Mouse (Mus musculus): ENCODE results near the gene Foxa2. TPM values are rescaled to one million over a fixed set of nuclear protein-coding genes. Genes with fewer than 3 reads are reported as not detected.

The Foxa2 gene
- total RNA-seq (2017): not detected in 2 replicates

DNA sequence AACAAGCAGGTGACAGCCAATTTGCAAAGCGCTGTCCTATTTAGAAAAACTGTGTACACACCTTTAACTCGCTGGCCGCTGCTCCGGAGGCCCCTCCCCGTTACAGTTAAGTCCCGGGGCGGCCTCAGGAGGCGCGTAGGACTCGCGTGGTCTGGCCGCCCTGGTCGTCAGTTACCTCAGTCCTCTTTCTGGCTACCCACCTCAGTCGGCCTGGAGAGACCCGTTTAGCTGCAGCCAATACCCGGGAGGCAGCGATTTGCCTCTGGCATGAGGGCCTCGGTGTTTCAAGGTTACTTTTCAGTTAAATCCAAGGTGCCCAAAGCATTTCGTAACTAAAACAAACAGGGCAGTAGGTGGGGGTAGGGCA, at the start of gene Foxa2:
Foxa2 (minus strand) TSS at position 171 of the 367 bp plus-strand sequence.
- no peak for ATAC-seq (replicated peaks in 1 of 2; ENCODE audit: insufficient read depth in 1 of 2, low FRiP score in 2 of 2, low TSS enrichment in 1 of 2, low read depth in 1 of 2, poor library complexity in 2 of 2, severe bottlenecking in 2 of 2)

- no peak for ATAC-seq (replicated peaks in 1 of 2; ENCODE audit: insufficient read depth in 1 of 2, low FRiP score in 2 of 2, low TSS enrichment in 1 of 2, low read depth in 1 of 2, poor library complexity in 2 of 2, severe bottlenecking in 2 of 2)
These were observed 45.3 kb upstream of the Foxa2 start for GRCm38 (mm10) chr2:148092089-148092488.

DNA sequence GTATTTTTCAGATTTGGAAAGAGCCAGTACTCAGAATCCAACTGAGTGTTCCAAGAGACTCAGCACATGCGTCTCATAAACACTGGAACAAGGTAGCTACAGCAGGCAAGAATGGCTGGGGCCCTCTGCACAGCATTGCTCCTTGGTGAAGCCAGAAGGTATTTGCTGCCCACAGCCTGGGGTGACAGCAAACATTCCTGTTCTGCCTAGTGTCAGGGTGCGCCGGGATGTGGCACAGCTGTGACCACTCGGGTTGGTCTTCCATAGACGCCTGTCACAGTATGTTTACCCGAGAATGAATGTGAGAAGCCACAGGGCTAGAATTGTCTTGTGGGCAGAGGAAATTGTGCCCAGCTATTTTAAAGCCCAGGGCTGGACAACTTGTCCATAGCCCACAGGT, 44.9 kb upstream of the Foxa2 start:
- ATAC-seq (replicated peaks in 1 of 2; ENCODE audit: insufficient read depth in 1 of 2, low FRiP score in 2 of 2, low TSS enrichment in 1 of 2, low read depth in 1 of 2, poor library complexity in 2 of 2, severe bottlenecking in 2 of 2): no peak

DNA sequence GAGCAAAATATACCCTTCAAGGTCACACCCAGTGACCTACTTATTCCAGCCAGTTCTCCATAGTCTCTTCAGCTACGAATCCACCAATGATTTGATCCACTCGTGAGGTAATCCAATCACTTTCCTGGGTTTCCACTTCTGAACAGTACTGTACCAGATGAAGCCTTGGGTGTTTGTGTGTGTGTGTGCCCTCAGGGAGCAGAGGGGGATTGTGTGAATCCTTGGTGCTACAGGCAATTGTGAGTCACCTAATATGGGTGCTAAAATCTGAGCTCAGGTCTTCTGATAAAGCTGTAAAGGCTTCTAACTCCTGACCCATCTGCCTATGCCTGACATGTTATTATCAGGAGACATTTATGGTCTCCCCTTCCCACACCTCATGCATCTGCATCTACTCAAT, 43.3 kb upstream of the Foxa2 start:
- no peak for ATAC-seq (replicated peaks in 1 of 2; ENCODE audit: insufficient read depth in 1 of 2, low FRiP score in 2 of 2, low TSS enrichment in 1 of 2, low read depth in 1 of 2, poor library complexity in 2 of 2, severe bottlenecking in 2 of 2)

DNA sequence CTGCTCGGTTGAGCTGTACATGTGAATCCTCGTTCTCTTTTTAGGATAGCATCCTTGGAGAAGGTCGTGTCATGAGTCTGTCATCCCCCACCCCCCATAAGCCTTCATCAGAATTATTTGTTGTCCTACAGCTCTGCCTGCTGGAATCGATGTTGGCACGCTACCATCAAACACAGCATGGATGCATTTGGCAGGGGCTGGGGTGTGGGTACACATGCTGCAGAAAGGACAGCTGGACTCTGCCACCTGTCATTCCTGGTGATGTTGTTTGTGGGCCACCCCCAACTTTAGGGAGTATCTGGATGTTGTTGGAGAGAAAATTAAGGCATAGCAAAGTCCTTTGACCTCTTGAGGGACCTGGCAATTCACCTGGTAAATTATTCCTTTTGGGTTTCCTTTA, 38.8 kb upstream of the Foxa2 start:
- no peak for ATAC-seq (replicated peaks in 1 of 2; ENCODE audit: insufficient read depth in 1 of 2, low FRiP score in 2 of 2, low TSS enrichment in 1 of 2, low read depth in 1 of 2, poor library complexity in 2 of 2, severe bottlenecking in 2 of 2)

DNA sequence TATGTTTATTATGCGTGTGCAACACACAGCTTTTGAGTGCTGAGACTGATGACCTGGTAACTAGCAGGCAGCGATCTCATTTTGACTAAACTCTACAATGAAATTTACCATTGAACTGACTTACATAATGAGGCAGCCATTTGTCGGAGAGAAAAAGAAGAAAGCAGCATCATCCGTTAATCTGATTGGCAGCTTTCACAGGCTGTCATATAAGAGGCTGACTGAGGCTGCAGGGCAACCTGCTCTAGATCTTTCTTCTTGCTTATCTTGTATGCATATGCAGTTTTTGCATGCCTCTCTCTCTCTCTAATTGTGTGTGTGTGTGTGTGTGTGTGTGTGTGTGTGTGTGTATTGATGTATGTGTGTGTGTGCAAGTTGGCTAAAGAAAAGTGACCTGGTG, 38.4 kb upstream of the Foxa2 start:
- ATAC-seq (replicated peaks in 1 of 2; ENCODE audit: insufficient read depth in 1 of 2, low FRiP score in 2 of 2, low TSS enrichment in 1 of 2, low read depth in 1 of 2, poor library complexity in 2 of 2, severe bottlenecking in 2 of 2): no peak

DNA sequence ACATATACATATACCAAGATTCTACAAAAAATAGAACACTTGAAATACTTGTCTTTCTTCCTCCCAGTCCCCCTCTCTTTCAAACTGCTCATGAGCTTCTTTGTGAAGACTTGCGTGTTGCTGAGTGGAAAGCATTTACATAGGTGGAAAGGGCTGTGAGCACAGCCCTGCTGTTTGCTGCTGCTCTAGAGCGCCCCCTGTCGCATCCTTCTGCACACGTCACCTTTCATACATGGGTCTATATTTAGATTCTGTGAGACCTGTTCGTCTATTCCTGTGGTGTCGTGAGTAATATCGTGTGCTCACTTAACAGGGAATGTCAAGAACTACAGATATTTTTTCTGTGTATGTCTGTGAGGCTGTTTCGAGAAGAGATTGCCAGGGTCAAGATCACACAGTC, 35.5 kb upstream of the Foxa2 start:
- ATAC-seq (replicated peaks in 1 of 2; ENCODE audit: insufficient read depth in 1 of 2, low FRiP score in 2 of 2, low TSS enrichment in 1 of 2, low read depth in 1 of 2, poor library complexity in 2 of 2, severe bottlenecking in 2 of 2): peak; percentile 90 to 94

GRCm38 (mm10) chr2:148060705-148061104, 13.9 kb upstream of the Foxa2 start:
- no peak for ATAC-seq (replicated peaks in 1 of 2; ENCODE audit: insufficient read depth in 1 of 2, low FRiP score in 2 of 2, low TSS enrichment in 1 of 2, low read depth in 1 of 2, poor library complexity in 2 of 2, severe bottlenecking in 2 of 2)

- no peak for ATAC-seq (replicated peaks in 1 of 2; ENCODE audit: insufficient read depth in 1 of 2, low FRiP score in 2 of 2, low TSS enrichment in 1 of 2, low read depth in 1 of 2, poor library complexity in 2 of 2, severe bottlenecking in 2 of 2)
These were observed 6.6 kb upstream of the Foxa2 start for GRCm38 (mm10) chr2:148053411-148053810.

GRCm38 (mm10) chr2:148048484-148049129, 1.8 kb upstream of the Foxa2 start:
- peak in 1 of 2 experiments; percentile 29; a peak in 2 of 4 replicates for ATAC-seq (replicated peaks in 1 of 2; ENCODE audit: insufficient read depth in 1 of 2, low FRiP score in 2 of 2, low TSS enrichment in 1 of 2, low read depth in 1 of 2, poor library complexity in 2 of 2, severe bottlenecking in 2 of 2)

- ATAC-seq (replicated peaks in 1 of 2; ENCODE audit: insufficient read depth in 1 of 2, low FRiP score in 2 of 2, low TSS enrichment in 1 of 2, low read depth in 1 of 2, poor library complexity in 2 of 2, severe bottlenecking in 2 of 2): no peak
These were observed 842 bp upstream of the Foxa2 start for GRCm38 (mm10) chr2:148047611-148048010.

- peak; percentile 4 to 26; a peak in 1 of 4 replicates for ATAC-seq (replicated peaks in 1 of 2; ENCODE audit: insufficient read depth in 1 of 2, low FRiP score in 2 of 2, low TSS enrichment in 1 of 2, low read depth in 1 of 2, poor library complexity in 2 of 2, severe bottlenecking in 2 of 2)
These were observed 601 bp downstream of the Foxa2 start for GRCm38 (mm10) chr2:148045937-148046798.

DNA sequence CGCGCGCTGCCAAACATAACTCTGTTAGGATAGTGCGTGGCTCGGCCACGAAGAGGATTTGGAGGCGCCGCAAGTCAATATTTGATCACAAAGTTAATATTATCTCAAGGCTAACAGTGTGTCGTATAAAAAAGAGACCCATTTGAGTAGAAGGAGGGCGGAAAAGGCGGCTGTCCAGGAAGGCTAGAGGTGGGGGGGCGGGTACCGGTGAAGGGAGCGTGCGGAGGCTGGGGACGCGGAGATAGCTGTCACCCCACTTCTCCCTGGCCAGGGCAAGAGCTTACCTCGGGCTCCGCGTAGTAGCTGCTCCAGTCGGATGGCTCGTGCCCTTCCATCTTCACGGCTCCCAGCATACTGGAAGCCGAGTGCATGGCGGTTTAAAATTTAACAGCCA, 1.2 kb downstream of the Foxa2 start:
- ATAC-seq (replicated peaks in 1 of 2; ENCODE audit: insufficient read depth in 1 of 2, low FRiP score in 2 of 2, low TSS enrichment in 1 of 2, low read depth in 1 of 2, poor library complexity in 2 of 2, severe bottlenecking in 2 of 2): 0 out of 4 replicates have a peak, but pooled peaks of 1 of the 2 experiments have one; percentile 4

DNA sequence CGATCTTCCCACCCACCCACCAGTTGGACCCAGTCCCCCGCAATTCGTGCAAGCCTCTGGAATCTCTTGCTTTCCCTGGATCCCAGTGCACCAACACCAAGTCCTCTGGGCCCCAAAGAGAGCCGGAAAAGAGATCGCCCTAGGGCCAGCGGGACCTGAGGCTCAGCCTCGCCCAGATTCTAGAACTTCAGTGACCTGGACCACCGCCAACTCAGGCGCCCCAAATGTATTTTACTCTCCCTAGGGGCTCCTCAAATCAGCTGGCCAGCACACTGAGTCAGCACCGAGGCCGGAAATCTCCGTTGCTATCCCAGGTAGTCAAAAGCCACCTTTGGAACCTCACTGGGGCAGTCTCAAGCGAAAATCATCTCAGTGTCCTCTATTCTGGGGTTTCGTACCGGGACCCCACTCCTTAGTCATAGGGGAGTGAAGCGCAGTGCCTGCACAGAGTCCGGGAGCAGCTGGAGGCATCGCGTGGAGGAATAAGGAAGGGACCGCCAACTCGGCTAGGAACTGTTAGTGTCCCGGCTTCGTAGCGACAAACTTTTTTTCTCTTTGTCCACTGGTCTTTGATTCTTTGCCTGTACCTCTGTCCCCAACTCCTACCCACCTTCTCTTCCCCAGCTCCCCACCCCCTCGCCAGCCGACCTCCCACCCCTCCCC, 1.8 kb downstream of the Foxa2 start:
- ATAC-seq (replicated peaks in 1 of 2; ENCODE audit: insufficient read depth in 1 of 2, low FRiP score in 2 of 2, low TSS enrichment in 1 of 2, low read depth in 1 of 2, poor library complexity in 2 of 2, severe bottlenecking in 2 of 2): no peak

GRCm38 (mm10) chr2:148043976-148044876, 2.5 kb downstream of the Foxa2 start:
- no peak for ATAC-seq (replicated peaks in 1 of 2; ENCODE audit: insufficient read depth in 1 of 2, low FRiP score in 2 of 2, low TSS enrichment in 1 of 2, low read depth in 1 of 2, poor library complexity in 2 of 2, severe bottlenecking in 2 of 2)

GRCm38 (mm10) chr2:148043271-148043975, 3.3 kb downstream of the Foxa2 start:
- ATAC-seq (replicated peaks in 1 of 2; ENCODE audit: insufficient read depth in 1 of 2, low FRiP score in 2 of 2, low TSS enrichment in 1 of 2, low read depth in 1 of 2, poor library complexity in 2 of 2, severe bottlenecking in 2 of 2): no peak
